Mouse (Mus musculus) gastrocnemius, postnatal 4 days (tissue): ENCODE data around the gene Ttc24. TPM values are rescaled to one million over a fixed set of nuclear protein-coding genes. Genes with fewer than 3 reads are reported as not detected.

ENCODE experiments used
- DNase-seq, 2 experiments: peaks; one replicate each; pipeline ENCODE4 v3.0.0; 2021 to 2022; ENCODE audit warnings: low spot score in 2 of 2, mixed read lengths in 2 of 2
- total RNA-seq, 2 experiments: library from RNA; stranded (reverse); gene quantifications; 2 replicates each; pipeline ENCODE4 v1.2.3; 2021

Gene Ttc24
- total RNA-seq, 2 experiments from 2014 or later, result not detected

DNA sequence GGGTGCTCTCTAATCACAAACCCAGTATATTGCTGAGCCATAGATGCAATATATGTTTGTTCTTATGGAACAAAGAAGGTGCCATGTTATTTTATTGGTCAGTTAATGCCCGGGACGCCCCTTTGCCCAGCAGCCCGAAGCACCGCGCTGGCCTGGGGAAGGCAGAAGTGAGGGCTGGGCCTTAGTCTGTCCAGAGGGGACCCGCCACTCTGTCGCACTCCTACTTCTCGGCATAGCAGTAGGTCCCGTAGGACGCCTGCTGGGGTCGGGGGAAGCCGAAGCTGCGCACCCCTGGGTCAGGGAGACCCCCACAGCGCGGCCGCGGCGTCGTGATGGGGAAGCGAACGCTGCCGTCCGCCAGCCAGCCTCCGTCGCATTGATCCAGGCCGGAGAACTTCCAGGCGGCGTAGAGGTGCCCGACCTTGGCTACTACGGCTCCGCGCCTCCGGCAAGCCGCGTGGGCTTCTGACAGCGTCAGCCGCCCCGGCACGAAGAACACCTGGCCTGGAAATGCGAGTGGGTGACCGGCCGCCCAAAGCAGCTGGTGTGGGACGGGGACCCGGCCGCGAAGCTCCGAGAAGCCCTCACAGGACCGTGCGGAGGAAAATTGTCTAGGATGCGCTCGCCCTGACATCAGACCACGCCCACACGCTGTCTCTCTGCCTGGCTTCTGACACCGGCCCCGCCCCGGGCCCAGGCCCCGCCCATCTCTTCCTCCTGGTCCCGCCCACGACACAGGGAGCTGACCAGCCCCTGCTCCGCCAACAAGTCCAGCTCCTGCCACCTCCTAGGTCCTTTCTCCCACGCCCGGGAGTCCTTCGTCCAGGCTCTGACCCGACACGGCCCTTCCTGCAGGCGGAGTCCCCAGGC lies 55.5 kb downstream of the Ttc24 start:
- DNase-seq, result peak; percentile 56 to 81

Other genes starting within 250 kb of the Ttc24 start
- gene Sh2d2a, start 231.5 kb downstream of the Ttc24 start, total RNA-seq, result under 1 TPM in 1 of 2 experiments, not detected in 1; 0.16 TPM
- 10 to 100 TPM; 56.7 to 58.3 TPM for gene Prcc, start 192.7 kb downstream of the Ttc24 start, total RNA-seq
- 100 to 1,000 TPM; 179 to 182 TPM for gene Hdgf, start 172.0 kb downstream of the Ttc24 start, total RNA-seq
- gene Mrpl24, start 158.8 kb downstream of the Ttc24 start, total RNA-seq, result 10 to 100 TPM; 55.0 to 57.0 TPM
- gene Isg20l2, start 148.0 kb downstream of the Ttc24 start, total RNA-seq, result 10 to 100 TPM; 20.2 to 20.6 TPM
- gene Rrnad1, start 147.6 kb downstream of the Ttc24 start, total RNA-seq, result 1 to 10 TPM; 7.4 to 8.7 TPM
- 1 to 10 TPM; 1.3 to 2.2 TPM for gene Crabp2, start 129.6 kb downstream of the Ttc24 start, total RNA-seq
- 100 to 1,000 TPM; 169 to 207 TPM for gene Nes, start 107.2 kb downstream of the Ttc24 start, total RNA-seq
- gene Bcan, start 78.1 kb downstream of the Ttc24 start, total RNA-seq, result under 1 TPM in 1 of 2 experiments, not detected in 1; 0.12 TPM
- gene Hapln2, start 50.7 kb downstream of the Ttc24 start, total RNA-seq, result under 1 TPM in 1 of 2 experiments, not detected in 1; 0.21 TPM
- gene Gpatch4, start 35.2 kb downstream of the Ttc24 start, total RNA-seq, result 10 to 100 TPM; 11.4 to 11.8 TPM
- 10 to 100 TPM; 64.9 to 73.1 TPM for gene Naxe, start 19.8 kb downstream of the Ttc24 start, total RNA-seq
- 10 to 100 TPM; 14.8 to 16.8 TPM for gene Iqgap3, start 3.7 kb upstream of the Ttc24 start, total RNA-seq
- 100 to 1,000 TPM; 160 to 174 TPM for gene Mef2d, start 64.1 kb upstream of the Ttc24 start, total RNA-seq
- under 1 TPM in 1 of 2 experiments, not detected in 1; 0.16 TPM for gene Rhbg, start 176.4 kb upstream of the Ttc24 start, total RNA-seq
- under 1 TPM; 0.26 to 0.59 TPM for gene Gm38392, start 208.9 kb upstream of the Ttc24 start, total RNA-seq
- gene Tsacc, start 218.7 kb upstream of the Ttc24 start, total RNA-seq, result 10 to 100 TPM; 10.9 to 12.5 TPM
- gene Cct3, start 218.8 kb upstream of the Ttc24 start, total RNA-seq, result 100 to 1,000 TPM; 231 to 248 TPM
- 10 to 100 TPM; 64.8 to 76.3 TPM for gene Glmp, start 246.7 kb upstream of the Ttc24 start, total RNA-seq